Mouse (Mus musculus): ENCODE results near the gene Pxk.

The Pxk gene

GRCm38 (mm10) chr14:8206179-8206910 is 108.3 kb downstream of the Pxk start:
- DNase-seq (ENCODE audit: low spot score): no peak

GRCm38 (mm10) chr14:8207105-8207504 is 109.1 kb downstream of the Pxk start:
- DNase-seq (ENCODE audit: low spot score): peak; percentile 45

GRCm38 (mm10) chr14:8207543-8207942 is 109.5 kb downstream of the Pxk start:
- no peak for DNase-seq (ENCODE audit: low spot score)

- DNase-seq (ENCODE audit: low spot score): no peak
Measured at GRCm38 (mm10) chr14:8208876-8209275, 110.9 kb downstream of the Pxk start.

- no peak for DNase-seq (ENCODE audit: low spot score)
Measured at GRCm38 (mm10) chr14:8209896-8210295, 111.9 kb downstream of the Pxk start.

GRCm38 (mm10) chr14:8212996-8213395 is 115.0 kb downstream of the Pxk start:
- no peak for DNase-seq (ENCODE audit: low spot score)

GRCm38 (mm10) chr14:8213803-8214224 is 115.8 kb downstream of the Pxk start, which contains the start of gene Kctd6:
Kctd6 (plus strand) TSS chr14:8214140.
- DNase-seq (ENCODE audit: low spot score): peak; percentile 98

Data from retina, embryonic 14.5 days (tissue).